Mouse (Mus musculus): ENCODE data around the gene Dlgap5. TPM values are rescaled to one million over a fixed set of nuclear protein-coding genes. Genes with fewer than 3 reads are reported as not detected.

Dlgap5 gene
- polyA plus RNA-seq, 1 experiment from 2014 or later, result 90.4 TPM

DNA sequence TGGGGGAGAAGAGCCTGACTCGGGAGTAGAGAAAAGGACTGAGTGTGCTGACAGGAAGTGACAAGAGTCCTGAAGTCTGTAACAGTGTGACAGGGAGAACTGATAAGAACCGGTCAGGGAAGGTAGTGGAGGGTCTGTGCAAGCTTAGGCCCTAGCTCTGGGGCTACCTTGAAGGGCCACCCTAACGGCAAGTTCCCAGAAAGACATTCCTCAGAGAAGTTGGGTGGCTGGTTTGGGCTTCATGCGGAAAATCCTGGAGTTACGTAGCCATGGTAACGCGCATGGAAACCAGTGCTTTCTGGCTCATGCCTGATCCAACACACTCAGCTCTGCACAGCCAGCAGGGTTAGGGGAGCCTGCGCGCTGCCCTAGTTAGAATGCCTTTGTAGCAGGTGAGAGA is 50.7 kb downstream of the Dlgap5 start, which contains the start of gene Lgals3:
TSS of gene Lgals3 (plus strand) at position 291 of the 400 bp plus-strand sequence.
- Histone ChIP-seq H3K9ac (ENCODE audit: low read length) (no peak within 1 kb of the TSS), H3K4me2 (ENCODE audit: low read depth, low read length, severe bottlenecking) (no peak within 1 kb of the TSS), H3K27ac (ENCODE audit: low read depth, low read length) (no peak within 1 kb of the TSS), H3K9me3 (ENCODE audit: control insufficient read depth, low read length) (no peaks in the 10 kb centered on the region), H3K27me3 (ENCODE audit: control insufficient read depth, insufficient read depth, low read length) (no peaks in the 10 kb centered on the region), H3K4me3 (ENCODE audit: low read depth, low read length) (no peak within 1 kb of the TSS), H3K4me1 (replicated peaks; ENCODE audit: control insufficient read depth, insufficient read depth, low read length) (no peaks in the 10 kb centered on the region; the same call in 1 of the 2 replicates), H3K36me3 (ENCODE audit: control insufficient read depth, insufficient read depth, low read length) (no peaks in the 10 kb centered on the region)
- ATAC-seq (replicated peaks; ENCODE audit: low FRiP score) (0 out of 2 replicates have a peak, but pooled peaks have one; percentile 42), DNase-seq (ENCODE audit: low spot score) (no peak)
- WGBS, result 51% methylated on average over 9 of the region's 9 CpGs

DNA sequence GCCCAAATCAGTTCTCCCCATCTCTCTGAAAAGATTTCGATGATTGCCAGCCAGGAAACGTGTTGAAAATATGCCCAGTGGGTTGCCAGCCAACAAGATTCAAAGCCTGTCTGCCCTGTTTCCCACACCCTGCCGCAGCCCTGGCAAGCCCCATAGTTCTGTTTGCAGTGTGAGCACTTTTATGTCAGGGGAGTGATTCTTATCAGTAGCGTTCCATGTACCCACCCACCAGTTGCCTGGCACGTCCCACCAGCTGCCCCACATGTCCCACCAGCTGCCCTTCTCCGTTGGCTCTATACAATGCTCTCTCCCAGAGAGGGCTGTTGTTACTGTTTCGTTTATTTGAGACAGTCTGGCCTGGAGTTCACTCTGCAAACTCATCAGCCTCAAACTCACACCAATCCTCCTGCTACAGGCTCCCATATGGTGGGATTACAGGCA is 51.3 kb downstream of the Dlgap5 start:
- no peak overlapping the region for H3K27ac ChIP-seq (ENCODE audit: low read depth, low read length)
- H3K4me1 ChIP-seq (replicated peaks; ENCODE audit: control insufficient read depth, insufficient read depth, low read length), result no peaks in the 10 kb centered on the region; the same call in 1 of the 2 replicates
- no peak overlapping the region for H3K4me2 ChIP-seq (ENCODE audit: low read depth, low read length, severe bottlenecking)
- H3K4me3 ChIP-seq (ENCODE audit: low read depth, low read length), result no peak overlapping the region
- no peaks in the 10 kb centered on the region for H3K27me3 ChIP-seq (ENCODE audit: control insufficient read depth, insufficient read depth, low read length)
- H3K36me3 ChIP-seq (ENCODE audit: control insufficient read depth, insufficient read depth, low read length), result no peaks in the 10 kb centered on the region
- H3K9me3 ChIP-seq (ENCODE audit: control insufficient read depth, low read length), result no peaks in the 10 kb centered on the region
- no peak for DNase-seq (ENCODE audit: low spot score)
- no peak for ATAC-seq (replicated peaks; ENCODE audit: low FRiP score)
- WGBS, result 84% methylated on average over 7 of the region's 7 CpGs
- H3K9ac ChIP-seq (ENCODE audit: low read length), result no peak overlapping the region

DNA sequence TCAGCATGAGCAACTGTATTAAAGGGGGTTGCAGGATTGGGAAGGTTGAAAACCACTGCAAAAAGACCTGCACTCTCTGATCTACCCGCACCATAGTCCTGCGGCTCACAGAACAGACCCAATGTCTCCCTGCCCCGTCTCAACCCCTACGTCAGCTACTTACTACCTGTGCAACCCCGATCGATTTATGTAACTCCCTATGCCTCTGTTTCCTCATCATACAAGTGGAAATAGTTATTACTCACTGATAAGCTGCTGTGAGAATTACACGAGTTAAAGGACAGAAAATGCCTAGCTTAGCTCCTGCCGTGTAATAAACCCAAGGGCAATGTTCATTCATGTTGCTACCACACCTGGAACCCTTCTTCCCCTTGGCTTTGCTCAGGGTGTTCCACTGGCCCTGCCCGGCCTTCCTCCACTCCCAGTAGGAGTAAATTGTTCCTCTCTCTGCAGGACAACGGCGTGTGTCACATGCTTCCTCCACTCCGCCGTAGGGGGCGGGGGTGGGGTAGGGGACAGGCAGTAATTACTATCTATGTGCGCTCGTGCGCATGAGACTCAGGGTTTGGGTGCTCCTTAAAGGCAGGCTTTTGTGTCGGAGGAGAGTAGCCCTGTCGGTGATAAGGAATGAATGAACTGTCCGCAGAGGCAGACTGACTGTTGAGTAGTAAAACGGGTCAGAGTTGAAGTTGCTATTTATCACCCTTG is 53.3 kb downstream of the Dlgap5 start:
- no peaks in the 10 kb centered on the region for H3K9me3 ChIP-seq (ENCODE audit: control insufficient read depth, low read length)
- no peak for ATAC-seq (replicated peaks; ENCODE audit: low FRiP score)
- WGBS, result 40% methylated on average over 21 of the region's 21 CpGs
- H3K27ac ChIP-seq (ENCODE audit: low read depth, low read length), result no peak overlapping the region
- no peaks in the 10 kb centered on the region for H3K36me3 ChIP-seq (ENCODE audit: control insufficient read depth, insufficient read depth, low read length)
- DNase-seq (ENCODE audit: low spot score), result peak; percentile 57
- no peak overlapping the region for H3K4me3 ChIP-seq (ENCODE audit: low read depth, low read length)
- no peaks in the 10 kb centered on the region for H3K27me3 ChIP-seq (ENCODE audit: control insufficient read depth, insufficient read depth, low read length)
- H3K9ac ChIP-seq (ENCODE audit: low read length), result no peak overlapping the region
- no peaks in the 10 kb centered on the region; the same call in 1 of the 2 replicates for H3K4me1 ChIP-seq (replicated peaks; ENCODE audit: control insufficient read depth, insufficient read depth, low read length)
- H3K4me2 ChIP-seq (ENCODE audit: low read depth, low read length, severe bottlenecking), result 0 out of 2 replicates have a peak overlapping the region, but pooled peaks have one; percentile 2

DNA sequence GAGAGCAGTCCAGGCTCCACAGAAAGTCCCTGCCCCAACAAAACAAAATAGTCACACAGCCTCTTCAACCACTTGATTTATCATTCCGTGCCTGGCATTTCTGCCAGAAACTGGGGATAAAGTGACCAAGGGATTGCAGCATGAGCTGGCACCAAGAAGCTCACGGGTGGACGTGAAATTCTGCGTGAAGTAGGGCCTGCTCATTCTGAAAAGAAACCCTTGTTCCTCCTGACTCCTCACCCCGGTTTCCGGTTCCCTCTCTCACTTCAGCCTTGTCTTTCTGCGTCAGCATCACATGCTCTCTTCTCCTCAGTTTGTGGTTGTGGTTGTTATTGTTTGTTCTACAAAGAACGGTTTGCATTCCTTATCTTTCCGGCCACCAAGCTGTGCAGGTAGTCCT is 56.3 kb downstream of the Dlgap5 start:
- no peaks in the 10 kb centered on the region; the same call in 1 of the 2 replicates for H3K4me1 ChIP-seq (replicated peaks; ENCODE audit: control insufficient read depth, insufficient read depth, low read length)

DNA sequence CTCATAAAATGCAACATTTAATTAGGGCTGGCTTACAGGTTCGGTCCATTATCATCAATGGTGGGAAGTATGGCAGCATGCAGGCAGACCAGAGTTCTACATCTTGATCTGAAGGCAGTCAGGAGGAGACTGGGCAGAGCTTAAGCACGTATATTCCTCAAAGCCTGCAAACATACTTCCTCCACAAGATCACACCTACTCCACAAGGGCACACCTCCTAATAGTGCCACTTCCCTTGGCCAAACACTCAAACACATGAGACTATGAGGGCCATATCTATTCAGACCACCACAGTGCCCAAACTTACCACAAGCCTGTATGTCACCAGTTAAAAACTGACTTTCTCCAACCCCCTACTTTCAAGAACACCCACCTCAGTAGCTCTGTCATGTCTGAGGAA is 56.8 kb downstream of the Dlgap5 start:
- H3K27ac ChIP-seq (ENCODE audit: low read depth, low read length), result no peak overlapping the region
- H3K4me2 ChIP-seq (ENCODE audit: low read depth, low read length, severe bottlenecking), result no peak overlapping the region
- no peak overlapping the region for H3K4me3 ChIP-seq (ENCODE audit: low read depth, low read length)
- H3K4me1 ChIP-seq (replicated peaks; ENCODE audit: control insufficient read depth, insufficient read depth, low read length), result no peaks in the 10 kb centered on the region; the same call in 1 of the 2 replicates
- DNase-seq (ENCODE audit: low spot score) (no peak), ATAC-seq (replicated peaks; ENCODE audit: low FRiP score) (no peak)
- WGBS, result 94% methylated on average over 2 of the region's 2 CpGs
- H3K36me3 ChIP-seq (ENCODE audit: control insufficient read depth, insufficient read depth, low read length), result no peaks in the 10 kb centered on the region
- H3K27me3 ChIP-seq (ENCODE audit: control insufficient read depth, insufficient read depth, low read length), result no peaks in the 10 kb centered on the region
- no peak overlapping the region for H3K9ac ChIP-seq (ENCODE audit: low read length)
- no peaks in the 10 kb centered on the region for H3K9me3 ChIP-seq (ENCODE audit: control insufficient read depth, low read length)

More for the DNA sequence above, 56.3 kb downstream of the Dlgap5 start:
- ATAC-seq (replicated peaks; ENCODE audit: low FRiP score) (no peak), DNase-seq (ENCODE audit: low spot score) (no peak)
- H3K36me3 ChIP-seq (ENCODE audit: control insufficient read depth, insufficient read depth, low read length), result no peaks in the 10 kb centered on the region
- WGBS, result 90% methylated on average over 9 of the region's 9 CpGs
- H3K9me3 ChIP-seq (ENCODE audit: control insufficient read depth, low read length), result no peaks in the 10 kb centered on the region
- H3K27ac ChIP-seq (ENCODE audit: low read depth, low read length), result no peak overlapping the region
- H3K4me3 ChIP-seq (ENCODE audit: low read depth, low read length), result no peak overlapping the region
- H3K27me3 ChIP-seq (ENCODE audit: control insufficient read depth, insufficient read depth, low read length), result no peaks in the 10 kb centered on the region
- H3K4me2 ChIP-seq (ENCODE audit: low read depth, low read length, severe bottlenecking), result no peak overlapping the region
- no peak overlapping the region for H3K9ac ChIP-seq (ENCODE audit: low read length)

DNA sequence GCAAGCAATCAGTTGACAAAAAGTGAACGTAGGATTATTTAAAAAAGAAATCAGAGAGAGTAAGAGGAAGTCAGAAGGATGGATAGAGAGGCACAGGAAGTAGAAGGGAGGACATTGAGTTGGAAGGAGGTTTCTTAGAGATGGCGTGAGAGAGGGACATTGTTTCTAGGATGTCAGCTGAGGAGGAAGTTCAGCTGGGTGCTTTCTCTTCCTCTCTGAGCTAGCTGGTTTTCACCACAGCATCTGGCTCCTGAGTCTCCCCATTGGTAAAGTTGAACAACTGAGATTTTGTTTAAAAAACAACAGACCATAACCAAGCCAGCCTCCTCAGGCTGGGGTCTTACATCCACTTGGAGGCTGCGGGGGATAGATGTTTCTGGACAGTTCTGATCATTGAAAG is 58.6 kb downstream of the Dlgap5 start:
- 85% methylated on average over 3 of the region's 3 CpGs for WGBS
- Histone ChIP-seq H3K4me3 (ENCODE audit: low read depth, low read length) (no peak overlapping the region), H3K36me3 (ENCODE audit: control insufficient read depth, insufficient read depth, low read length) (no peaks in the 10 kb centered on the region), H3K27ac (ENCODE audit: low read depth, low read length) (no peak overlapping the region), H3K9ac (ENCODE audit: low read length) (no peak overlapping the region), H3K4me1 (replicated peaks; ENCODE audit: control insufficient read depth, insufficient read depth, low read length) (no peaks in the 10 kb centered on the region; the same call in 1 of the 2 replicates), H3K27me3 (ENCODE audit: control insufficient read depth, insufficient read depth, low read length) (no peaks in the 10 kb centered on the region), H3K4me2 (ENCODE audit: low read depth, low read length, severe bottlenecking) (no peak overlapping the region), H3K9me3 (ENCODE audit: control insufficient read depth, low read length) (no peaks in the 10 kb centered on the region)
- ATAC-seq (replicated peaks; ENCODE audit: low FRiP score), result no peak
- DNase-seq (ENCODE audit: low spot score), result no peak

DNA sequence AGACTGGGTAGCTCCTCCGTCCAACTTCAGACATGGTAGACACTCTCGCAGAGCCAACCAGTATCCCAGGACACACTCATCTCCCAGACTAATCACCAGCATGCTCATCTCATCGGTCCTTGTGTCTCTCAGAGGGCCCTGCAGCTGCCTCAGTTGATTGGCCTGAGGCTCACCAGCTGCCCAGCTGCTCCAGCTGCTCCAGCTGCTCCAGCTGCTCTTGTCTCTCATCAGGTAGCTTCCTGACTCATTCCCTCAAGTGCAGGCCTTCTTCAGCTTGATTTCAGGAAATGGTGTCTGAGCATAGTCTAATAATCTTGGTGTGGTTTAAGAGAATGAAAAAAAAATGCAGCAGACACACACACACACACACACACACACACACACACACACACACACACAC is 61.6 kb downstream of the Dlgap5 start:
- H3K4me2 ChIP-seq (ENCODE audit: low read depth, low read length, severe bottlenecking), result no peak overlapping the region
- ATAC-seq (replicated peaks; ENCODE audit: low FRiP score) (no peak), DNase-seq (ENCODE audit: low spot score) (no peak)
- H3K36me3 ChIP-seq (ENCODE audit: control insufficient read depth, insufficient read depth, low read length), result no peaks in the 10 kb centered on the region
- no peak overlapping the region for H3K27ac ChIP-seq (ENCODE audit: low read depth, low read length)
- H3K9ac ChIP-seq (ENCODE audit: low read length), result no peak overlapping the region
- H3K9me3 ChIP-seq (ENCODE audit: control insufficient read depth, low read length), result no peaks in the 10 kb centered on the region
- H3K4me1 ChIP-seq (replicated peaks; ENCODE audit: control insufficient read depth, insufficient read depth, low read length), result no peaks in the 10 kb centered on the region
- no peaks in the 10 kb centered on the region for H3K27me3 ChIP-seq (ENCODE audit: control insufficient read depth, insufficient read depth, low read length)
- 87% methylated on average over 3 of the region's 3 CpGs for WGBS
- H3K4me3 ChIP-seq (ENCODE audit: low read depth, low read length), result no peak overlapping the region

- Histone ChIP-seq H3K27me3 (ENCODE audit: control insufficient read depth, insufficient read depth, low read length) (no peaks in the 10 kb centered on the region), H3K36me3 (ENCODE audit: control insufficient read depth, insufficient read depth, low read length) (no peaks in the 10 kb centered on the region), H3K4me3 (ENCODE audit: low read depth, low read length) (no peak overlapping the region), H3K9me3 (ENCODE audit: control insufficient read depth, low read length) (no peaks in the 10 kb centered on the region), H3K4me1 (replicated peaks; ENCODE audit: control insufficient read depth, insufficient read depth, low read length) (no peaks in the 10 kb centered on the region), H3K9ac (ENCODE audit: low read length) (no peak overlapping the region), H3K4me2 (ENCODE audit: low read depth, low read length, severe bottlenecking) (no peak overlapping the region), H3K27ac (ENCODE audit: low read depth, low read length) (no peak overlapping the region)
- 82% methylated on average over 5 of the region's 5 CpGs for WGBS
- DNase-seq (ENCODE audit: low spot score), result no peak
- ATAC-seq (replicated peaks; ENCODE audit: low FRiP score), result no peak
These were observed 63.3 kb downstream of the Dlgap5 start for GRCm38 (mm10) chr14:47354948-47355347.

DNA sequence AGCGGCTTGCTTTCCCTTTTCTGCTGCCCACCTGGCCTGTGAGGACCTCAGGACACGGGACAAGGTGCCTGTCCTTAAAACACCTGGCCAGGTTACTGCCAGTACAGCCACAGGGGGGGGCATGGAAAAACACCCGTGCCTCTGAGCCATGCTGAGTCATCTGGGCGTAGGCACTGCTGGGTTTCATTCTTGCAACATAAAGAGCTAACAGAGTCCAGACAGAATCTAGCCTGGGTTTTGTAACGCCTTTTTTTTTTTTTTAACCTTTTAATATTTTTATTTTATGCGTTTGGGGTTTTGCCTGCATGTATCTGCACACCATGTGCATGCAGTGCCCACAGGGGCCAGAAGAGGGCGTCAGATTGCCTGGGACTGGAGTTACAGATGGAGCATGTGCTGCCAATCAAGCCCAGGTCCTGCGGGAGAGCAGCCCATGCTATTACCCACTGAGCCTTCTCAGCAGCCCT is 64.1 kb downstream of the Dlgap5 start:
- ATAC-seq (replicated peaks; ENCODE audit: low FRiP score), result no peak
- 72% methylated on average over 8 of the region's 8 CpGs for WGBS
- Histone ChIP-seq H3K4me3 (ENCODE audit: low read depth, low read length) (no peak overlapping the region), H3K4me1 (replicated peaks; ENCODE audit: control insufficient read depth, insufficient read depth, low read length) (no peaks in the 10 kb centered on the region), H3K9ac (ENCODE audit: low read length) (no peak overlapping the region), H3K36me3 (ENCODE audit: control insufficient read depth, insufficient read depth, low read length) (no peaks in the 10 kb centered on the region), H3K4me2 (ENCODE audit: low read depth, low read length, severe bottlenecking) (no peak overlapping the region), H3K27ac (ENCODE audit: low read depth, low read length) (no peak overlapping the region), H3K9me3 (ENCODE audit: control insufficient read depth, low read length) (no peaks in the 10 kb centered on the region), H3K27me3 (ENCODE audit: control insufficient read depth, insufficient read depth, low read length) (no peaks in the 10 kb centered on the region)
- DNase-seq (ENCODE audit: low spot score), result no peak
